Mouse (Mus musculus): ENCODE data around the gene Kmt5b.

Kmt5b gene

DNA sequence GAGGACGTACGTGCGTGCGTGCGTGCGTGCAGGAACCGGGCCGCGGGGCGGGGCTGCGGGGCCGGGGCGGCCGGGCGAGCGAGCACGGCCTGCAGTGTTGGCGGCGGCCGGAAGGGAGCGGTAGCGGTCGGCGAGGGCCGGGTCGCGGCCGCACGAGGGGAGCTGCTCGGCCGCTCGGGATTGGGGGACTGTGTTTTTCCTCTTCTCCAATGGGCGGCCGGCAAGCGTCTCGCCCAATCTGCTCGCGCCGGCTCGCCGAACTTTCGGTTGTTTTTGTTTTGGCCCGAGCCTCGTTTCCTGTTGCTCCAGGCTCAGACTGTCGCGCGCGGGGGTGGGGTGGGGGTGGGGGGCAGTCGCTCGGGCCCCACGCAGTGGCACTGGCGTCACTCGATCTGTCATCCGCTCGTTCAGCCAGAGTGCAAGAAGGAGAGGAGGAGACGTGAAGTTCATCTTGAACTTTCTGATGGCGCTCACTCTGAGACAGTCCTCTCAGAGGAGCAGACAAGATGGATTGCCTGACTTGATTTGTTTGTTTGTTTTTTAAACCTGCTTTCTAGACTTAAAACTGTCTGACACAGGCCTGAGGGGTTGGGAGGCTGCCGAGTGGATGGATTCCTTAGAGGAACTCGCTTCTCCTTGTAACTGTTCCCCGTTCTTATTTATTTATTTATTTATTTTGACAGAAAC, 1.6 kb downstream of the Kmt5b start:
- peak; percentile 94 for DNase-seq

DNA sequence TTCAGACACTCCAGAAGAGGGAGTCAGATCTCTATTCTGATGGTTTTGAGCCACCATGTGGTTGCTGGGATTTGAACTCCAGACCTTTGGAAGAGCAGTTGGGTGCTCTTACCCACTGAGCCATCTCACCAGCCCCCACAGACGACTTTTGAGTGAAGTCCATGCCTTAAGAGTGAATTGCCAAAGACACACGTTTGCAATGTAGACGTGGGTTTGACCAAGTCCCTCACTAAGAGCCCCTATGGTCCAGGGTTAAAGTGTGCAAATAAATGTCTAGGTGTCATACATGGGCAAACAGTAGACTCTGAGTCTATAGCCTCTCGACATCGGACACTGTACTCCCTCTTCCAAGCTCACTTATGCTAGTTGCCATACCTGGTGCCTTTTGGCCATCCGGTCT, 2.3 kb downstream of the Kmt5b start:
- no peak for DNase-seq

DNA sequence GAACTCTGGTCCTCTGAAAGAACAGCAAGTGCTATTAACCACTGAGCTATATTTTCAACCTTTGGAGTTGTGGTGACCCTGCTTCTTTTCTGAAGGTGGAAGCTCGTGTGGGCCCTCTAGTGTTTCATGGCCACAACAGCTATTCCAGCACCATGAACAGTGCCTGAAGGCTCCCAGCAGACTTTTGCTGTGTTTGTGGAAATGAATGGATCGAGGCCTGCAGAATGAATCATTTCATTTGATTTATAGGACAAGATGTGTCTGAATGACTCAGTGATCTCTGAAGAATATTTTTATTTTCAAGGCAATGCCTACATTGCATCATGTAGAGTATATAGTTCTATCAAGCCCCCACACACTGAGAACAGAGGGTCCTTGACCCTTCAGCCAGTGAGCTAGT, 6.9 kb downstream of the Kmt5b start:
- peak; percentile 23 for DNase-seq

DNA sequence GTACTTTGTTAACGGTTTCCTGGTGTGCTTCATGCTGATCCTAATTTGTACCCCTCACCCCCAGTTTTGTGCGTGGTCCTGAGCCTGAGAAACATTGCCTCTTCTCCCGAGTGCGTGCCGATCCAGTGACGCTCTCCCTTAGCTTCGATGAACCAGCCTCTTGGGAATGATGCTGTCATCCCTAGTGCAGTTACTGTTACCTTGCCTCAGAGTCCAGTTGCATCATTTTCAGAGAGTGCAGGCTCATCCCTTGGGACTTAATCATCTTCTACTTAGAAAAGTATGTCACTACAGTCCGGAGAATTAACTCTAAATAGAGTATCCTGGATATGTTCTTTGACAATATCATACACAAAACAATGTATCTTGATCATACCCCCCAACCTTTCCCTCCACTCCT, 11.5 kb downstream of the Kmt5b start:
- no peak for DNase-seq

GRCm38 (mm10) chr19:3790077-3790476, 22.9 kb downstream of the Kmt5b start:
- DNase-seq: no peak

DNA sequence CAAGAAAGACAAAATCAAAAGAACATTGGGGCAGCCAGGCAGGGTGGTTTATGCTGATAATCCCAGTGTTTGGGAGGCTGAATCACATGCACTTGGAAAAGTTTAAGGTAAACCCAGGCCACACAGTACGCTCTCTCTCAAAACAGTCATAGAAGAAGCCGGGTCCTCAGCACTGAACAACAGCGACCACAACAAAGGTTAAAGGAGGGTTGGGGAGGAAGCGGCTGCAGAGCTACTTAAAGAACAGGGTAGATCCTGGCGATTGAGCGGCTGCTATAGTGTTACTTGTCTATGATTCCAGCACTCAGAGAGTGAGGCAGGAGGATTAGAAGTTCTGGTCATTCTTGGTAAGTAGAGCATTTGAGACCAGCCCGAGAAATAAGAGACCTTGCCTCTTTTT, 38.3 kb downstream of the Kmt5b start:
- DNase-seq: no peak

GRCm38 (mm10) chr19:3810536-3811233, 43.5 kb downstream of the Kmt5b start:
- DNase-seq: peak; percentile 38

DNA sequence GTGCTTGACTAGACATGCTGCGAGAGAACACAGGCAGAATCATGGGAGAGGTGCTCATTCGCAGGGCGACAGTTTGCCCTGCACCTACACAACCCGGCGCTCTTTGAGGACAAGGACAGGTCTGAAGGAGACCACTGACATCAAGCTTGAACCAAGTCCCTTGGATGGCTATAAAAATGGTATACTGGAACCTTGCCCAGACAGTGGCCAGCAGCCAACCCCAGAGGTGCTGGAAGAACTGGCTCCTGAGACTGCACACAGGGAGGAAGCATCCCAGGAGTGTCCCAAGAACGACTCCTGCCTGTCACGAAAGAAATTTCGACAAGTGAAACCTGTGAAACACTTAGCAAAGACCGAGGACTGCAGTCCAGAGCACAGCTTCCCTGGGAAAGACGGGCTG, 47.2 kb downstream of the Kmt5b start:
- DNase-seq: no peak

GRCm38 (mm10) chr19:3815824-3816223, 48.6 kb downstream of the Kmt5b start:
- no peak for DNase-seq

DNA sequence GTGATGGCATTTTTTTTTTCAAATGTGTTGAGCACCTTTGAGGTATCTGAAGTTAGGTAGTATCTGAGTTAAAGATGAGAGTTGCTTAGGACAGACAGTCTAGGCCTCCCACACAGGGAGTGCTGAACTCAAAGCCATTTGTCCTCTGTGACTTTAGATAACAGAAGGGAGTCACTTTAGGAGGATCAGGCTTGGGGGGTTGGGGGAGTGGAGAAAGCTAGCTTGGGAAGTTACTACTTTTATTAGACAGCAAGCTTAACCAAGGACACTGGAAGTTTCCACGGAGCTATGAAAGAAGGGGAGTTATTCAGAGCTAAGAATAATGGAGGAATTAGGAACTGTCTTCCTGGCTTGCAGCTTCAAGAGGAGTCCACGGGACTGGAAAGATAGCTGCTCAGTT, 51.9 kb downstream of the Kmt5b start:
- DNase-seq: no peak

GRCm38 (mm10) chr19:3819899-3820444, 52.8 kb downstream of the Kmt5b start:
- DNase-seq: no peak

GRCm38 (mm10) chr19:3825044-3825443, 57.8 kb downstream of the Kmt5b start:
- DNase-seq: no peak

- no peak for DNase-seq
Observed at GRCm38 (mm10) chr19:3829863-3830262, 62.6 kb downstream of the Kmt5b start.

DNA sequence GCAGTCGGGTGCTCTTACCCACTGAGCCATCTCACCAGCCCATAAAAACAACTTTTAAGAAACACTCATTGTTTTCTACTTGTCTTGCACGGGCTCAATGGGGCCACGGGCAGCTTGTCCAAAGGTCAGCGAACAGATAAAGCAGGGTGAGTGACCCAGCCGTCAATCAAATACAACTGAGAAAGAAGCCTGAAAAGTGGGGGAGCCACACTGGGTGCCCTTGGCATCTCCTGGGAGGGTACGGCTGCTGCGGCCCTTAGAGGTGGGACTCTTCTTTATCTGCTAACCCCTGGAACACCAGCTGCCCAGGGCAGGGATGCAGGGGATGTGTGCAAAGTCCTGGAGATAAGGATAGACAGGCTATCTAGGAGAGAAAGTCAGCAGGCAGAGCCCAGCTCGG, 64.5 kb downstream of the Kmt5b start:
- DNase-seq: no peak

- DNase-seq: peak; percentile 80
Observed at GRCm38 (mm10) chr19:3832851-3833353, 65.7 kb downstream of the Kmt5b start.

GRCm38 (mm10) chr19:3834301-3834700, 67.1 kb downstream of the Kmt5b start:
- DNase-seq: no peak

DNA sequence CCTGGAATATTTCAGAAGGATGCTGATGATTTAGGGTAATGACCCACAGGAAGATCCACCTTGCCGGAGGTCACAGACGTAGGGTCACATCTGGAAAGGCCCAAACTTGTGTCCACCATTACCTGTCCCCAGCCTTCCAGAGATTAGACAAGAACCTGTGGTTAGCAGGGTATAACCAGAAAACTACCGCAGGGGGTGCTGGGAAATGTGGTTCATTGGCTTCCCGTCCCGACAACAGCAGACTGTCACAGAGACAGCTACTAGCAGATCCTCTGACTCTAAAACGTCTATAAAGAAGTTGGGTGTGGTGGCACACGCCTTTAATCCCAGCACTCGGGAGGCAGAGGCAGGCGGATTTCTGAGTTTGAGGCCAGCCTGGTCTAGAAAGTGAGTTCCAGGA, 69.6 kb downstream of the Kmt5b start:
- DNase-seq: no peak

DNA sequence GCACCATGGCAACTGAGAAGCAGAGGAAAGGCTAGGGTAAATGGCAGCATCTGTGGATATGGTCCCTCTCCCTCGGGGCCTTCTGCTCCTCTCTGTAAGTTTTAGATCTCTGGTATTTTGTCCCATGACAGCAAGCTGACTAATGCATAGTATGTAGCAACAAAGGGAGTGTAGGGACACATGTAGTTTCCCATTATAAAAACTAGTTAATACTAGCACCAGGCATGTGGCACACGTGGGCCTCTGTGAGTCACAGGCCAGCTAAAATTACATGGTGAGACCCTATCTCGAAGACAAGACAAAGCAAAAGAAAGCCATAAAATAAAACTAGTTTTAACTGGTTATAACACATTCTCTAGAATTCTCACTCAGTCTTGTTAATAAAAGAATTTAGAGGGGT, 71.7 kb downstream of the Kmt5b start:
- DNase-seq: no peak

GRCm38 (mm10) chr19:3839686-3840085, 72.5 kb downstream of the Kmt5b start:
- no peak for DNase-seq

DNA sequence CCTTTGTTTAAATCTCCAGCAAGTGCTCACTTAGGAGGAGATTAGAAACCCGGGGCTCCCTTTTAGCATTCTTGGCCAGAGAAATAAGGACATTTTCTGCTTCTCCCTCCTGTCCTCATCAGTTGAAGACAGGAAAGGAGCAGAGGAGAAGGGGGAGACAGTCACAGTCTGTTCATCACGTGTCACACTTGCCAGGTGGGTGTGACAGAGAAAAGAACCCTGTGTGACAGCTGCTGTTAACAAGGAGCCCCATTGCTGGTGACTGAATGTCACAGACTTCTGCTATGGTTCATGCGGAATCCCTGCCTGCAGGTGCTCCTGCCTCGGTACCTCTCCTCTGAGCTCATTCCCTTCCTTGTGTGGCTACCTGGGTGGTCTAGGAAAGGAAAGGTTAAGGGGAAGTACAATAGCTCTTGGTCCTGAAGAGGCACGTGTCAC, 73.0 kb downstream of the Kmt5b start:
- no peak for DNase-seq

- no peak for DNase-seq
Observed at GRCm38 (mm10) chr19:3840685-3841084, 73.5 kb downstream of the Kmt5b start.

- DNase-seq: peak; percentile 69
Observed at GRCm38 (mm10) chr19:3842359-3843148, 75.3 kb downstream of the Kmt5b start.

DNA sequence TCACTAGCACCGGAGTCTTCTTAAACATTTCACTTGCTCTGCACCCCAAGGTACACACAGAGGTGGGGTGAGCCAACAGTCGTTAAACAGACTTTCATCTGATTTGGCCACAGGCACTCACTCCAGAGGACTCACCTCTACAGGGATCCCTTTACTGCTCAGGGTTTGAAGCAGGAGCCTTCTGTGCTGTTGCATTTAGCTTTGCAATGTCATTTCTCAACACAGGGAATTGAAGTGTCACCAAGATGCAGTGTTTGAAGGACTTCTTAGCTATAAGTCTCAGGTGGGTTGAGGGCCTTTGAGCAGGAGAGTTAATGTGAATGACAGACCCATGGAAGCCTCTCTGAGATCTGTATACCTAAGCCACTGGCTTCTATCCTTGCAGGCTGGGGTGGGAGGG, 76.4 kb downstream of the Kmt5b start:
- no peak for DNase-seq

Data from lung, postnatal 14 days (tissue).